Mouse (Mus musculus) erythroblast, embryonic 14.5 days (primary cell): ENCODE data around the gene Tjp1. TPM values are rescaled to one million over a fixed set of nuclear protein-coding genes. Genes with fewer than 3 reads are reported as not detected.

ENCODE experiments used
- H3K27me3 ChIP-seq: 2 replicates; pipeline ENCODE4 v1.6.1; 2012; ENCODE audit warnings: inconsistent platforms; ENCODE audit not compliant: control insufficient read depth
- H3K36me3 ChIP-seq: 2 replicates; pipeline ENCODE4 v1.6.1; 2012; ENCODE audit warnings: mild to moderate bottlenecking, inconsistent platforms; ENCODE audit not compliant: control insufficient read depth
- H3K4me1 ChIP-seq: 2 replicates; pipeline ENCODE4 v1.6.1; 2012; ENCODE audit warnings: inconsistent platforms; ENCODE audit not compliant: control insufficient read depth
- H3K4me3 ChIP-seq: replicated peaks from 2 replicates; pipeline ENCODE3; 2012; ENCODE audit warnings: moderate library complexity, mild to moderate bottlenecking, inconsistent platforms
- H3K9me3 ChIP-seq: 2 replicates; pipeline ENCODE4 v1.6.1; 2012; ENCODE audit warnings: low read length, inconsistent platforms, mixed read lengths; ENCODE audit not compliant: control insufficient read depth
- GATA1 ChIP-seq: IDR thresholded peaks from 2 replicates; pipeline ENCODE4 v1.6.1; 2012; ENCODE audit warnings: low read length, inconsistent platforms, mixed read lengths
- TAL1 ChIP-seq: IDR thresholded peaks from 3 replicates; pipeline ENCODE4 v1.6.1; 2012; ENCODE audit warnings: low read length, inconsistent platforms, mixed read lengths
- polyA plus RNA-seq: library from polyadenylated mRNA; stranded (reverse); fragments of >175 nt; gene quantifications from 2 replicates; pipeline ENCODE4 v1.2.3, GENCODE M21; 2012

Tjp1 gene
- polyA plus RNA-seq, 1 experiment, result 0.04 TPM

DNA sequence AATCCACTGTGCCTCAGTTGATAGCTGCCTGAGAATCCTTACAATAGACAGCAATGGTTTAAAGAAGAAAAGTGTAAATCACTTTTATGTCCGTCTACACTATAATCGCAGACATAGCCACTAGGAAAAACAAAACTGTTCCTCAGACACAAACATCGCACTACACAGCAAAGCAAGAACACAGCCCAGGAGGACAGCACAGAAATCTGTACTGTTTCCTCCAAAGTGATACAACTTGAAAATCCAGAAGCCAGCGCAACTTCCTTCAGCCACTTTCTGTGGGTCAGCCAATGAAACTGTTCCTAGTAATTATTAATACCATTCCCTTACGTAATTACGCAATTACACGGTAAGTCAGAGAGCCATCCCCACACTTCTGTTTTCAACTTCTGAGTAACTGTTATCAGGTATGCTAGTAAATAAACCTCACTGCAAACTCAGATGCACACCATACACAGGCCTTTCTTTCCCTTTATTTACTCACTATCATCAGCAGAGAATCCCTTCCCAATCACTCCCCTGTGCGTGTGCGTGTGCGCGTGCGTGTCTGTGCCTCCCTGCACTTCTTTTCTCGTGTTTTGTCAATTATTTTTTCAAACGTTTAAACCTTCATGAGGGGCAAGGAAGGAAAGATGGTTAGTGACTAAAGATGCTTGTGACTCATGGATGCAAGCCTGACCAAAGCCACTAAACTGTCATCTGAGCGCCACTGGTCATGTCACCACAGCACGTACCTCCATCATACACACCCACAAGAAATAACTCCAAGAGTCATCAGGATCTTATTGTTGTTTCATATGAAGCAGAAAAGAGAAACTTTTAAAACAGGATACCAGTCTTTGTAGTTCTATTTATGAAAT is 160.0 kb downstream of the Tjp1 start:
- TF ChIP-seq TAL1, result no peak
- TF ChIP-seq GATA1, result no peak
- H3K36me3 ChIP-seq, result no peaks in the 10 kb centered on the region
- H3K9me3 ChIP-seq, result no peaks in the 10 kb centered on the region
- peaks cover 53% of the 10 kb centered on the region for H3K27me3 ChIP-seq
- H3K4me1 ChIP-seq, result peaks cover 4% of the 10 kb centered on the region
- H3K4me3 ChIP-seq, result no peak overlapping the region

DNA sequence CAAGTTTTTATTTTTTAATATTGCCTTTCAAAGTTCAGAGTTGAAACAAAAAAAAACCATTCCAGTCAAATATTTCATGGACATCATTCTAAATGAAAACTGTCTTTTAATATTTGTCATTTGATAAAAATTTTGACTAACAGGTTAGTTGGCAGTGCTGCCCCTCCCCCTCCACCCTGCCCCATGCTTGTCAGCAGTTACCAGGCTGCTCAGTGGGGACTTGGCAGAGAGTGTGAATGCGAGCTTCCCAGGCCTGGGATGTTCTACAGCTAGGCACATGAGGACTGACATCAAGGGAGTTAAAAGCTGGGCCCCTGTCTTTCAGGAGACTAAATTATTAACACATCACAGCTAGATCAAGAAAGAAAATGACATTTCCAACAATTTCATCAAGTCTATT is 161.4 kb downstream of the Tjp1 start:
- H3K4me1 ChIP-seq, result peaks cover 3% of the 10 kb centered on the region
- no peaks in the 10 kb centered on the region for H3K9me3 ChIP-seq
- no peaks in the 10 kb centered on the region for H3K36me3 ChIP-seq
- no peak overlapping the region for H3K4me3 ChIP-seq
- H3K27me3 ChIP-seq, result peaks cover 38% of the 10 kb centered on the region
- no peak for TF ChIP-seq GATA1

DNA sequence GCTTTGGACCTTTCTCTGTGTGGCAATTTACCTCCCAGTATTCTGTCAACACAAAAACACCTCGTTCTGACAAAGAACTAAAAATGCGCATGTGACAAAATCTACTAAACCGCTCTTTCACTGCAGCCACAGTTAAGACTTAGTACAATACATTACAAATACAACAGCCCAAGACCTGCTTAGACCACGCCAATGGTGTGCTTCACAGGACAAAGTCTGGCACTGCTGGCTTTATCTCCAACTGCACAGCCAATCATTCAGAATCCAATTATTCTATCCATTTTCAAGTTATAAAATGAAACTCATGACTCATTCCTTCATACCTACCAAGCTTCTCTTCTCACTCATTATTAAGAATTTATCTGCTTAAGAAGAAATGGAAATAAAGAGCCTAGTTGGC is 162.0 kb downstream of the Tjp1 start:
- Histone ChIP-seq H3K9me3 (no peaks in the 10 kb centered on the region), H3K36me3 (no peaks in the 10 kb centered on the region), H3K4me1 (no peaks in the 10 kb centered on the region; the same call in 1 of the 2 replicates), H3K27me3 (peaks cover 32% of the 10 kb centered on the region), H3K4me3 (no peak overlapping the region)
- TF ChIP-seq GATA1 (no peak), TAL1 (no peak)

- Histone ChIP-seq H3K36me3 (no peaks in the 10 kb centered on the region), H3K4me1 (no peaks in the 10 kb centered on the region), H3K4me3 (no peak overlapping the region), H3K27me3 (no peaks in the 10 kb centered on the region), H3K9me3 (no peaks in the 10 kb centered on the region)
- TF ChIP-seq TAL1, result no peak
- no peak for TF ChIP-seq GATA1
Measured at GRCm38 (mm10) chr7:65360278-65360677, 167.3 kb downstream of the Tjp1 start.

- no peaks in the 10 kb centered on the region for H3K27me3 ChIP-seq
- no peaks in the 10 kb centered on the region for H3K9me3 ChIP-seq
- no peaks in the 10 kb centered on the region for H3K4me1 ChIP-seq
- no peak overlapping the region for H3K4me3 ChIP-seq
- TF ChIP-seq TAL1 (no peak), GATA1 (no peak)
- H3K36me3 ChIP-seq, result no peaks in the 10 kb centered on the region
Measured at GRCm38 (mm10) chr7:65359774-65360173, 167.8 kb downstream of the Tjp1 start.

DNA sequence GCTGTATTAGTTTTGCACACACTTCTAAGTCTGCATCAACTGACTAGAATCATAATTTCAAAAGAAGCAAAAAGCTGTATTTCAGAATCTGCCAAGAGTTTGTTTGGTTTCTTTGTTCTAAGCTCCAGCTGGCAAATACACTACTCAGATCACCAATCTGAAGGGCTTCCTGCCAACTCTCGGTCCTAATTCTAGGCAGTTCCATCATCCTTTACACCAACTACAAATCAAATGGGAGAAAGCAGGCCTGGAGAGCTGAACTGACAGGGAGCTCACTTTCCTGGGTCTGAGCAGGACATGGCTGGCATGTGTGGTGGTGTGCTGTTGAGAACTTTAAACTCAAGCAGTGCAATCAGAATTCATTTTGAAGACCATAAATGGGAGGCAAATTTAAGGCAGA is 170.0 kb downstream of the Tjp1 start:
- no peaks in the 10 kb centered on the region for H3K9me3 ChIP-seq
- no peak for TF ChIP-seq TAL1
- no peak for TF ChIP-seq GATA1
- H3K4me1 ChIP-seq, result no peaks in the 10 kb centered on the region
- no peak overlapping the region for H3K4me3 ChIP-seq
- H3K36me3 ChIP-seq, result no peaks in the 10 kb centered on the region
- H3K27me3 ChIP-seq, result no peaks in the 10 kb centered on the region

- no peaks in the 10 kb centered on the region for H3K36me3 ChIP-seq
- TF ChIP-seq TAL1 (no peak), GATA1 (no peak)
- H3K4me3 ChIP-seq, result no peak overlapping the region
- no peaks in the 10 kb centered on the region for H3K4me1 ChIP-seq
- H3K9me3 ChIP-seq, result no peaks in the 10 kb centered on the region
- no peaks in the 10 kb centered on the region for H3K27me3 ChIP-seq
Measured at GRCm38 (mm10) chr7:65356204-65356603, 171.4 kb downstream of the Tjp1 start.

- H3K9me3 ChIP-seq, result no peaks in the 10 kb centered on the region
- no peak for TF ChIP-seq TAL1
- TF ChIP-seq GATA1, result no peak
- H3K36me3 ChIP-seq, result no peaks in the 10 kb centered on the region
- no peaks in the 10 kb centered on the region for H3K27me3 ChIP-seq
- H3K4me3 ChIP-seq, result no peak overlapping the region
- H3K4me1 ChIP-seq, result no peaks in the 10 kb centered on the region
Measured at GRCm38 (mm10) chr7:65354908-65355307, 172.7 kb downstream of the Tjp1 start.

DNA sequence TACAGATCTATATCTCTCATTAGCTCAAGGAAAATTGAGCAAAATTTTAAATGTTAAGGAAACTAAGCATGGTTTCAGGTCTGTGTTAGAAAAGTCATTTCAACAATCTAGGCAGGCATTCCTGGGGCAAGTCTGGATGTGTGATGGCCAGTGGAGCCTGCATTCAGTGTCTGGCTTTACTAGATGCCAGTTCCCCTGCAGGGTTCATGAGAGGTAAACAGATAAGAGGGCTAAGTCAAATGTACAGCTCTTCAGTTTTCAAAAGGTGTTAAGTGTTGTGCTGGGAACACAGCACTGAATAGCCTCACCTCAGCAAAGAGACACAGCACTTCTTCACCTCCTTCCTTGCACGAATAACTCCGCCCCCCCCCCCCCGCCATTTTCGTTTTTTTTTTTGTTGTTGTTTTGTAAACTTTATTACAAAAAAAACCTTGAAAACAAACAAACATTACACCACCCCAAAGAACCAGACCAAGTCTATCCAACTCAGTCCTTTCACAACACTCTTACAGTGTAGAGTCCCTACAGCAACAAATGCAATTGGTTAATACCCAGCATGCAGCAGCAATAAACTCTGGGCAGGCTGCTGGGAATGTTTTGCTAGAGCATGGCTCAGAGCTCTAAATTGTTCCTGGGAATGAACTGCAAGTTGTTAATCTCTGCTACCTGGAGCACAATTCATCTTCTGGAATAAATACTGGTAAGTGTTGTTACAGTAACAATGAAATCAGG is 177.1 kb downstream of the Tjp1 start:
- Histone ChIP-seq H3K4me1 (no peaks in the 10 kb centered on the region), H3K36me3 (no peaks in the 10 kb centered on the region), H3K27me3 (no peaks in the 10 kb centered on the region), H3K9me3 (no peaks in the 10 kb centered on the region), H3K4me3 (no peak overlapping the region)
- TF ChIP-seq TAL1, result no peak
- TF ChIP-seq GATA1, result no peak
